Mouse (Mus musculus) A20 (cell line): ENCODE results near the gene Hexim1.

Experiments used
- DNase-seq: peaks from one replicate; pipeline ENCODE4 v3.0.0-alpha.2; 2011; ENCODE audit warnings: low read depth, low spot score

The Hexim1 gene

GRCm38 (mm10) chr11:103116008-103116818 is at the start of gene Hexim1:
Gene Hexim1 (plus strand): TSS chr11:103116231.
- peak; percentile 100 for DNase-seq

- DNase-seq: no peak
Observed at GRCm38 (mm10) chr11:103067051-103067361, 49.0 kb upstream of the Hexim1 start.

GRCm38 (mm10) chr11:103067457-103068001 is 48.5 kb upstream of the Hexim1 start:
- no peak for DNase-seq

- DNase-seq: no peak
Observed at GRCm38 (mm10) chr11:103068272-103068671, 47.8 kb upstream of the Hexim1 start.

- DNase-seq: no peak
Observed at GRCm38 (mm10) chr11:103068884-103069283, 47.1 kb upstream of the Hexim1 start.

- no peak for DNase-seq
Observed at GRCm38 (mm10) chr11:103069731-103070130, 46.3 kb upstream of the Hexim1 start.

GRCm38 (mm10) chr11:103070322-103070880 is 45.6 kb upstream of the Hexim1 start:
- DNase-seq: no peak

- no peak for DNase-seq
Observed at GRCm38 (mm10) chr11:103073671-103074070, 42.4 kb upstream of the Hexim1 start.

- no peak for DNase-seq
Observed at GRCm38 (mm10) chr11:103074121-103074650, 41.8 kb upstream of the Hexim1 start.

GRCm38 (mm10) chr11:103074796-103075323 is 41.2 kb upstream of the Hexim1 start:
- no peak for DNase-seq

- DNase-seq: no peak
Observed at GRCm38 (mm10) chr11:103076010-103076409, 40.0 kb upstream of the Hexim1 start.

- no peak for DNase-seq
Observed at GRCm38 (mm10) chr11:103076581-103076980, 39.5 kb upstream of the Hexim1 start.

- DNase-seq: no peak
Observed at GRCm38 (mm10) chr11:103078131-103078530, 37.9 kb upstream of the Hexim1 start.

GRCm38 (mm10) chr11:103080323-103081091 is 35.5 kb upstream of the Hexim1 start:
- DNase-seq: no peak

- DNase-seq: no peak
Observed at GRCm38 (mm10) chr11:103081631-103082030, 34.4 kb upstream of the Hexim1 start.

GRCm38 (mm10) chr11:103093306-103093705 is 22.7 kb upstream of the Hexim1 start:
- no peak for DNase-seq

GRCm38 (mm10) chr11:103093862-103094833 is 21.9 kb upstream of the Hexim1 start:
- DNase-seq: peak; percentile 26

GRCm38 (mm10) chr11:103095107-103095670 is 20.8 kb upstream of the Hexim1 start:
- DNase-seq: no peak

GRCm38 (mm10) chr11:103095801-103096200 is 20.2 kb upstream of the Hexim1 start:
- no peak for DNase-seq
